Mouse (Mus musculus): Measurements from ENCODE around the gene Gm10322. TPM values are rescaled to one million over a fixed set of nuclear protein-coding genes. Genes with fewer than 3 reads are reported as not detected.

Gm10322 gene
- polyA plus RNA-seq, 1 experiment from 2014 or later, result not detected

DNA sequence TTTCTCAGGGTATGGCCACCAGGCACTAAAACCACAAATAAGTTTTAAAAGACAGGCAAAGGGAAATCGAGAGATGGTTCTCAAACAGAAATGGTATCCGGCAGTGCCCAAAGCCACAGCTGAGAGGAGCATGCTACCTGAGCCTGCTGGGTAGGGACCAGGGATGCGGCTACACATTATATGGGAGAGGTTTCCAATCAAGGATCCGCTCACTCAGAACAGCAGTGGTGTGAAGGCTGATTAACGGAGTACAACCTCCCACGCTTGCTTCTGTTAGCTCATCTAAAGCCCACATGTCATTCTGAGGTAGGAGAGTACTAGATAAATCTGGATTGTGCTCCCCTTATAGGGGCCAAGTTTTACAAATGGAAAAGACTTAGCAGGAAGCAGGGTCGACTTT is 27.7 kb upstream of the Gm10322 start:
- ATAC-seq (replicated peaks; ENCODE audit: insufficient number of reproducible peaks, low FRiP score, low TSS enrichment, low read depth) (no peak), DNase-seq (ENCODE audit: low spot score) (no peak)
- no peak overlapping the region for H3K4me2 ChIP-seq (ENCODE audit: low read depth, low read length)
- H3K9ac ChIP-seq (replicated peaks; ENCODE audit: low read length), result no peak overlapping the region
- H3K27ac ChIP-seq (replicated peaks; ENCODE audit: low read depth, low read length), result no peak overlapping the region
- no peaks in the 10 kb centered on the region for H3K4me1 ChIP-seq (ENCODE audit: control insufficient read depth, insufficient read depth, low read length)
- no peaks in the 10 kb centered on the region for H3K36me3 ChIP-seq (replicated peaks; ENCODE audit: control insufficient read depth, insufficient read depth, low read depth, low read length)
- no peaks in the 10 kb centered on the region for H3K27me3 ChIP-seq (ENCODE audit: control insufficient read depth, insufficient read depth, low read length)
- no peaks in the 10 kb centered on the region for H3K9me3 ChIP-seq (replicated peaks; ENCODE audit: control insufficient read depth, low read length)
- WGBS, result 87% methylated on average over 7 of the region's 7 CpGs
- H3K4me3 ChIP-seq (ENCODE audit: low read depth, low read length), result no peak overlapping the region

DNA sequence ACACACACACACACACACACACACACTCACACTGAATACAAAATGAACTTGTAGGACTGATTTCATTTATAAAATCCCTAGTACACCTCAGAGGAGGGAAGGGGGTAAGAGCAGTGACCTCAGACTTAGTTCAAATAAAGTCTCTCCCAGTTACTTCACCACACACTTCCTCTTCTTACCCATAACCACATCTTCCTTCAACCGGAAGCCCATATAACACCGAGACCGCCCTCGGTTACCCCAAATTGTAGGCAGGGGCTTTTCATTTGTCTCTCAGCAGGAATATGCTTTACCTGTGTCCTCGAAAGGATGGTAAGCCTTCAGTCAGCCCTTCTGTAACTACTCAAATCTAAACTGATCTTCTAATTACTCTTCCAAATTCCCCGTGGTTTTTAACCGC is 26.4 kb upstream of the Gm10322 start:
- H3K4me3 ChIP-seq (ENCODE audit: low read depth, low read length), result no peak overlapping the region
- no peak overlapping the region for H3K9ac ChIP-seq (replicated peaks; ENCODE audit: low read length)
- no peaks in the 10 kb centered on the region for H3K9me3 ChIP-seq (replicated peaks; ENCODE audit: control insufficient read depth, low read length)
- DNase-seq (ENCODE audit: low spot score), result no peak
- no peaks in the 10 kb centered on the region for H3K4me1 ChIP-seq (ENCODE audit: control insufficient read depth, insufficient read depth, low read length)
- 83% methylated on average over 7 of the region's 7 CpGs for WGBS
- H3K27ac ChIP-seq (replicated peaks; ENCODE audit: low read depth, low read length), result no peak overlapping the region
- no peak for ATAC-seq (replicated peaks; ENCODE audit: insufficient number of reproducible peaks, low FRiP score, low TSS enrichment, low read depth)
- no peaks in the 10 kb centered on the region for H3K27me3 ChIP-seq (ENCODE audit: control insufficient read depth, insufficient read depth, low read length)
- no peak overlapping the region for H3K4me2 ChIP-seq (ENCODE audit: low read depth, low read length)
- no peaks in the 10 kb centered on the region for H3K36me3 ChIP-seq (replicated peaks; ENCODE audit: control insufficient read depth, insufficient read depth, low read depth, low read length)

DNA sequence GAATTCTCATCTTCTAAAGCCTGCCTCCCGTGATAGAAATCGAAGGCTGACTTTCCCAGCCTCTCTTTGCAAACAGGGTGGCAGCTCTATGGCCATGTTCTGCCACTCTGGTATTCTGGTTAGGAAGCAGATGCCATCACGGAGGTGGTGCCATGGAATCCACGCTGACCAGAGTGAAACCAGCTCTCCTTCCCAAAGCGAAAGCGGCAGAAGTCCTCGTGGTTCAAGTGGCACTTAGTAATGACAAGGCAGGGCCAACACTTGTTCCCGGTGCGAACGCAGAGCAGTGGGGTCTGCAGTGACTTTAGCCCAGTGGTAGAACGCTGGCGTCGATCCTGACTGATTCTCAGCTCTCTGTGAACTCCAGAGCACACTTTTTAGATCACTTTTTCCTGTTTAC is 26.0 kb upstream of the Gm10322 start:
- no peak overlapping the region for H3K4me2 ChIP-seq (ENCODE audit: low read depth, low read length)
- H3K9ac ChIP-seq (replicated peaks; ENCODE audit: low read length), result no peak overlapping the region
- H3K9me3 ChIP-seq (replicated peaks; ENCODE audit: control insufficient read depth, low read length), result no peaks in the 10 kb centered on the region
- no peak overlapping the region for H3K4me3 ChIP-seq (ENCODE audit: low read depth, low read length)
- no peaks in the 10 kb centered on the region for H3K36me3 ChIP-seq (replicated peaks; ENCODE audit: control insufficient read depth, insufficient read depth, low read depth, low read length)
- H3K27ac ChIP-seq (replicated peaks; ENCODE audit: low read depth, low read length), result no peak overlapping the region
- DNase-seq (ENCODE audit: low spot score) (no peak), ATAC-seq (replicated peaks; ENCODE audit: insufficient number of reproducible peaks, low FRiP score, low TSS enrichment, low read depth) (no peak)
- 90% methylated on average over 13 of the region's 13 CpGs for WGBS
- H3K27me3 ChIP-seq (ENCODE audit: control insufficient read depth, insufficient read depth, low read length), result no peaks in the 10 kb centered on the region
- H3K4me1 ChIP-seq (ENCODE audit: control insufficient read depth, insufficient read depth, low read length), result no peaks in the 10 kb centered on the region

DNA sequence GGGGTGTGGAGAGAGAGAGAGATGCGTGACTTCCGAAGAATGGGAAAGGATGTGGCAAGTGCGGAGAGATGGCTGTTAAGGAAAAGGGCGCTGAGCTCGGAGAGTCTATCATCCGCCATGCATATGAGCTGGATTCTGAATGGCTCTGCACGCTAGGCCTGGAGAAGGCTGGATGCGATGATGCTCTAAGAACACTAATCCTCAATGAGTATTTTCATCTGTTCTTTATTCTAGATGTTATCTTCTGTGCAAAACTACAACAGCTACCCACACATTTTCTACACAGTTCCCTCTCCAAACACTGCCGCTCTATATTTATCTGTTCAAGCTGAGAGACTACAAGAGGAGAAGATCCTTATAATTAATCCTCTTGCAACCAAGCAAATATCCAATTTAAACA is 25.3 kb upstream of the Gm10322 start:
- no peak overlapping the region for H3K4me2 ChIP-seq (ENCODE audit: low read depth, low read length)
- no peaks in the 10 kb centered on the region for H3K27me3 ChIP-seq (ENCODE audit: control insufficient read depth, insufficient read depth, low read length)
- WGBS, result 95% methylated on average over 9 of the region's 9 CpGs
- no peak overlapping the region for H3K4me3 ChIP-seq (ENCODE audit: low read depth, low read length)
- no peaks in the 10 kb centered on the region for H3K9me3 ChIP-seq (replicated peaks; ENCODE audit: control insufficient read depth, low read length)
- no peak overlapping the region for H3K9ac ChIP-seq (replicated peaks; ENCODE audit: low read length)
- ATAC-seq (replicated peaks; ENCODE audit: insufficient number of reproducible peaks, low FRiP score, low TSS enrichment, low read depth) (no peak), DNase-seq (ENCODE audit: low spot score) (no peak)
- H3K36me3 ChIP-seq (replicated peaks; ENCODE audit: control insufficient read depth, insufficient read depth, low read depth, low read length), result no peaks in the 10 kb centered on the region
- H3K4me1 ChIP-seq (ENCODE audit: control insufficient read depth, insufficient read depth, low read length), result no peaks in the 10 kb centered on the region
- H3K27ac ChIP-seq (replicated peaks; ENCODE audit: low read depth, low read length), result no peak overlapping the region

DNA sequence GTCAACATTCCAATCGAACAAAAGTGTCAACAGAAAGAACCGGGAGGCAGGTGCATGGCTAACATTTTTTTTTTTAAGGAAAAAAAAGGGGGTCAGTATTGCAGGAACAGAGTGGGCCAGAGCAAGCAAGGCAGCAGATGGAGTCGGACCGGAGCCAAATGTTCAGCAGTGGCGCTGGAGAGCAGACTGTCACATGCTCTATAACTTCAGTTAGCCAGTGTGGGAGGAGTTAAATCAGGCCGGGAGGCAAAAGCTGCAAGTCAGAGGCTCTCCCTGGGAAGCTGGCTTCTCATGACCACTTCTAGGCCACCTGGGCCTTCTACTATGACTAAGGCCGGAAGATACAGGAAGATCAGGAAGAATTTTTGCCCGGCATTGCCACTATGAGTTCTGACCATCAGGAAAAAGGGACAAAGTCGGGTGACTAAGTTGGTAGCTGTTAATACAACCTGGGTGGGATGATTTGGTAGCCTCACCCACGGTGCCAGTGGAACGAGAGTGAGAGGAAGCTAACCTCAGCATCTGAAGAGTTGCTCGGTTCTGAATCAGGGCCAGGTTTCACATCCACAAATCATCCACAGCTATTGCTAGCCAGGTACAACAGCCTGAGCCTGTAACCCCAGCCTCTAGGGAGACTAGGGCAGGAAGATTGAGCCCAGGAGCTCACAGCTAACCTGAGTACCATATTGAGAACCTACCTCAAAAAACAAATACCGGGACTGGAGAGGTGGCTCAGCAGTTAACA is 21.9 kb upstream of the Gm10322 start:
- WGBS, result 80% methylated on average over 13 of the region's 13 CpGs

DNA sequence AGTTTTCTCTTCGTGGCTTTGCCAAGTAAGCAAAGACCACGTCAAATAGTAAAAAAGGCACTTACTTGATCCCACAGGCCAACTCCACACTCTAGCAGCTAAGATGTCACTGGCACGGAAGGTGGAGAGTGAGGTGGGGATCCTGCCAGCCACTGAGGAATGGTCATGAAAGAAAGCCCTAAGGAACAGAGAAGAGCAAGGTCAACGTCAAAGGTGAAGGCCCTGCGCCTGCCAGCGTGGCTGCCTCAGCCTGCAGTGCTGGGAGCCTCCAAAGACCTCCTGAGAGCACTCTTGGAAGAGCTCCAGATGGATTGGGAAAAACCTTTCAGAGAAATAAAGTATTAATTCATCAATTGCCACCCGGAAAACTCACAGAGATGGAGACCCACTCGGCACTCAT is 15.3 kb upstream of the Gm10322 start:
- ATAC-seq (replicated peaks; ENCODE audit: insufficient number of reproducible peaks, low FRiP score, low TSS enrichment, low read depth) (no peak), DNase-seq (ENCODE audit: low spot score) (no peak)
- H3K9me3 ChIP-seq (replicated peaks; ENCODE audit: control insufficient read depth, low read length), result no peaks in the 10 kb centered on the region
- no peak overlapping the region for H3K4me2 ChIP-seq (ENCODE audit: low read depth, low read length)
- 87% methylated on average over 8 of the region's 8 CpGs for WGBS
- H3K9ac ChIP-seq (replicated peaks; ENCODE audit: low read length), result no peak overlapping the region
- no peak overlapping the region for H3K4me3 ChIP-seq (ENCODE audit: low read depth, low read length)
- H3K4me1 ChIP-seq (ENCODE audit: control insufficient read depth, insufficient read depth, low read length), result no peaks in the 10 kb centered on the region; the same call in 1 of the 2 replicates
- no peaks in the 10 kb centered on the region for H3K36me3 ChIP-seq (replicated peaks; ENCODE audit: control insufficient read depth, insufficient read depth, low read depth, low read length)
- no peaks in the 10 kb centered on the region for H3K27me3 ChIP-seq (ENCODE audit: control insufficient read depth, insufficient read depth, low read length)
- no peak overlapping the region for H3K27ac ChIP-seq (replicated peaks; ENCODE audit: low read depth, low read length)

More for the DNA sequence above, 21.9 kb upstream of the Gm10322 start:
- DNase-seq (ENCODE audit: low spot score), result no peak
- Histone ChIP-seq H3K4me1 (ENCODE audit: control insufficient read depth, insufficient read depth, low read length) (no peaks in the 10 kb centered on the region; the same call in 1 of the 2 replicates), H3K9me3 (replicated peaks; ENCODE audit: control insufficient read depth, low read length) (no peaks in the 10 kb centered on the region), H3K27ac (replicated peaks; ENCODE audit: low read depth, low read length) (no peak overlapping the region), H3K27me3 (ENCODE audit: control insufficient read depth, insufficient read depth, low read length) (no peaks in the 10 kb centered on the region), H3K36me3 (replicated peaks; ENCODE audit: control insufficient read depth, insufficient read depth, low read depth, low read length) (no peaks in the 10 kb centered on the region), H3K4me2 (ENCODE audit: low read depth, low read length) (no peak overlapping the region), H3K9ac (replicated peaks; ENCODE audit: low read length) (no peak overlapping the region), H3K4me3 (ENCODE audit: low read depth, low read length) (no peak overlapping the region)
- ATAC-seq (replicated peaks; ENCODE audit: insufficient number of reproducible peaks, low FRiP score, low TSS enrichment, low read depth), result no peak

DNA sequence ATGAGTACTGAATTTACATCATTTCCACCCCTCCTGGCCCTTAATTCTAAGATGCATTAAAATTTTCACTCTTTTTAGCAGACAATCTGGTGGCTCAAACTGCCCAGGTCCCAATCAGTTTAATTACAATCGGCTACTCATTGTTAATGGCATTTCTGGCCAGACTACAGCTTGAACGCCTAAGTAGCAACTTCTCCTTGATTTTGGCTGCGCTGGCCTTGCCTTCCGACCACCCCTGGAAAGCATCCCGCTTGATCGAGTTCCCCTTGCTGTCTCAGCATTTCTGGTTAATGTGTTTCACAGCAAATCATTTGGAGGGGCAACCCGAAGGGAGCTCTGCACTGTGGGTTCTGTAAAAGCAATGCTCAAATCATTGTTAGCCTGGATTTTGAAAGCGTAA is 13.8 kb upstream of the Gm10322 start:
- Histone ChIP-seq H3K27me3 (ENCODE audit: control insufficient read depth, insufficient read depth, low read length) (no peaks in the 10 kb centered on the region), H3K4me2 (ENCODE audit: low read depth, low read length) (no peak overlapping the region), H3K27ac (replicated peaks; ENCODE audit: low read depth, low read length) (no peak overlapping the region), H3K9ac (replicated peaks; ENCODE audit: low read length) (no peak overlapping the region), H3K9me3 (replicated peaks; ENCODE audit: control insufficient read depth, low read length) (no peaks in the 10 kb centered on the region), H3K4me3 (ENCODE audit: low read depth, low read length) (no peak overlapping the region), H3K36me3 (replicated peaks; ENCODE audit: control insufficient read depth, insufficient read depth, low read depth, low read length) (no peaks in the 10 kb centered on the region), H3K4me1 (ENCODE audit: control insufficient read depth, insufficient read depth, low read length) (no peaks in the 10 kb centered on the region; the same call in 1 of the 2 replicates)
- ATAC-seq (replicated peaks; ENCODE audit: insufficient number of reproducible peaks, low FRiP score, low TSS enrichment, low read depth) (no peak), DNase-seq (ENCODE audit: low spot score) (no peak)
- WGBS, result 81% methylated on average over 8 of the region's 8 CpGs

DNA sequence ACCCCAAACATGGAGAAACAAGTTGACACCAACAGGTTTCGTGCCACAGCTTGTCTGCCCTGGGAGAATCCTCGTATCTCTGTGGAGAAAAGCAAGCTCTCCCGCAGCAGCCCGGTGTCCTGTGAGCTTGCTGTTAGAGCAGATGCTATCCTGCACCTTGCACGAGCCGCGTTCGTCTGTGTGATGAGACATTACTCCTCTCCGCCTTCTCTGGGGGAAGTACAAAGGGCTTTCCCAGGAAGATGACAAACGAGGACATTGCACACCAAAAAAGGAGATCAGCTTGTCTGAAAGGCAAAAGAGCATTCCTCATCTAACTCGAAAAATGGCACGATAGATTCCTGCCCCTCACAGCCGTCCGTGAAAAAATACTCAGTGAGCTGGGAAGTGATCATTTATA is 13.0 kb upstream of the Gm10322 start:
- no peak overlapping the region for H3K4me3 ChIP-seq (ENCODE audit: low read depth, low read length)
- 79% methylated on average over 14 of the region's 14 CpGs for WGBS
- DNase-seq (ENCODE audit: low spot score), result no peak
- H3K4me1 ChIP-seq (ENCODE audit: control insufficient read depth, insufficient read depth, low read length), result no peaks in the 10 kb centered on the region
- no peaks in the 10 kb centered on the region for H3K27me3 ChIP-seq (ENCODE audit: control insufficient read depth, insufficient read depth, low read length)
- no peak overlapping the region for H3K4me2 ChIP-seq (ENCODE audit: low read depth, low read length)
- ATAC-seq (replicated peaks; ENCODE audit: insufficient number of reproducible peaks, low FRiP score, low TSS enrichment, low read depth), result no peak
- H3K27ac ChIP-seq (replicated peaks; ENCODE audit: low read depth, low read length), result no peak overlapping the region
- no peaks in the 10 kb centered on the region for H3K9me3 ChIP-seq (replicated peaks; ENCODE audit: control insufficient read depth, low read length)
- H3K9ac ChIP-seq (replicated peaks; ENCODE audit: low read length), result no peak overlapping the region
- no peaks in the 10 kb centered on the region for H3K36me3 ChIP-seq (replicated peaks; ENCODE audit: control insufficient read depth, insufficient read depth, low read depth, low read length)

Measured in embryonic facial prominence, embryonic 11.5 days (tissue).